Mouse (Mus musculus): ENCODE data around the gene Itgb5.

Itgb5 gene

DNA sequence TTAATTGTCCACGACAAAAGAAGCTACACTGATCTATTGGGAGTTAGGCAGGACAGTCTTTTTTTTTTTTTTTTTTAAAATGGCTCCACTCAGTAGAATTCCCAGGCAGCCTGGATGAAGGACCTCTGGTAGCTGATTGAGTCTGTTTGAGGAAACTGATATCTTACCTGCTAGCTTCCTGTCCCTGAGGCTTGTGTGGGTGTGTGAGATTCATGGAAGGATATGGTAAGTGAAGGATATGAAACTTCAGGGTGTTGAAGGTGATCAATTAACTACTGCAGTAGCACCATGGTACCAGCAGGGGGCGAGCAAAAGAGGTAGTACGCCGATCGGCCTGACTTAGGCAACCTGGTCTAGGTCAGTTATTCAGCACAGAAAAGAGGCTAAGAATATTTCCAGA, 166.6 kb downstream of the Itgb5 start:
- peak; percentile 61 for DNase-seq

DNA sequence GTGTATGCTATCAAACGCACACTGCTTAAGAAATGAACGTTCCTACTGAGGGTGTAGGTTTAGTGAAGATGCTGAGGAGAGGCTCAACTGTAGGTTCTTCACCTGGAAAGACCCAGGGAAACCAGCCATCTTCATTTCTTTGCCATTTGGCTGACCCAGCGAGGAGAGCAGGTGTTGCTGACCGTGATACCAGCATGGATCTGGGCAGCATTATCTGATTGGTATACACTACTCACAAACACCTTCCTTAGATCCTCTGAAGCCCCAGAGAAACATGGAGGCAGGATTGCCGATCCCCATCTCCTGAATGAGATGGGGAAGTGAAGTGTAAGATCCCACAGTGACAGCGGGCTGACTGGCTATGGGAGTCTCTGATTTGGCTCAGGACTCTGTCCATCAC, 168.5 kb downstream of the Itgb5 start:
- DNase-seq = no peak
